Mouse (Mus musculus) heart, postnatal 0 days (tissue): ENCODE data around the gene Pih1d2.

Source experiments
- CTCF ChIP-seq: IDR thresholded peaks from 2 replicates; pipeline ENCODE4 v1.5.1; 2016; ENCODE audit warnings: antibody characterized with exemption, control low read depth, low read depth
- EP300 ChIP-seq: IDR thresholded peaks from 2 replicates; pipeline ENCODE4 v1.6.1; 2016; ENCODE audit warnings: antibody characterized with exemption, low read depth

DNA sequence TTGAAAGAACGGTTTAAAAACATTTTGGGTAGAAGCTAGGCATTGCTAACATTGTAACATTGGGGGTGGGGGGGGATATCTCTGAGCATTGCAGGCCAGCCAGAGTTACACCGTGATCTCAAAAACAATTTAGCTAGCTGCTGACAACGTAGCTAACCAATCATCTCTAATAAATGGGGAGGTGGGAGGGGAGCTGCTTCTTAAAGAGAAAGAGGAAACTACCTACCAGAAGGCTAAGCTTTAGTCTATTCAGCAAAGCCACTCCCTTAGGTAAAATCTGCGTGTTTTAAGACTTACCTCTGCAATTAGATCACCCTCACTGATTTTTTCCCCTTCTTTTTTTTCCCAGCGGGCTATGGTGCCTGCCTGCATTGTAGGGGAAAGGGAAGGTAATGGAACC lies 41.3 kb downstream of the Pih1d2 start:
- no peak for TF ChIP-seq CTCF
- TF ChIP-seq EP300 = no peak
